Mouse (Mus musculus) CH12.LX (cell line): ENCODE measurements at regions not wholly inside any gene's neighbourhood (a gene's known extent, or its start where the extent isn't known, plus 50 kb on each side); places are given as distances from the start of the nearest gene placed in this dataset.

Experiments
- DNase-seq: peaks from one replicate; pipeline ENCODE4 v3.0.0-alpha.2; 2013; ENCODE audit errors: extremely low read depth
- H3K27ac ChIP-seq: 2 replicates; pipeline ENCODE4 v1.5.1; 2012; ENCODE audit warnings: low read depth, mild to moderate bottlenecking, control low read depth, moderate library complexity; ENCODE audit not compliant: insufficient read depth
- H3K27me3 ChIP-seq: replicated peaks from 2 replicates; pipeline ENCODE3; 2012; ENCODE audit warnings: inconsistent platforms
- H3K36me3 ChIP-seq, 2 experiments: replicated peaks in 1 of 2; 2 replicates each; pipeline versions ENCODE3 to v1.6.1; 2012; ENCODE audit warnings: inconsistent platforms in 1 of 2, low read length in 1 of 2, mild to moderate bottlenecking in 1 of 2, mixed read lengths in 1 of 2, moderate library complexity in 1 of 2; ENCODE audit not compliant: control insufficient read depth in 1 of 2, insufficient read depth in 1 of 2
- H3K4me1 ChIP-seq, 2 experiments: 2 replicates each; pipeline ENCODE4 v1.6.1; 2012; ENCODE audit warnings: inconsistent platforms in 1 of 2, moderate library complexity in 1 of 2; ENCODE audit not compliant: insufficient read depth in 2 of 2, control insufficient read depth in 1 of 2
- H3K4me2 ChIP-seq: 2 replicates; pipeline ENCODE4 v1.6.1; 2012; ENCODE audit warnings: low read depth, mild to moderate bottlenecking, control low read depth; ENCODE audit not compliant: poor library complexity, insufficient read depth, severe bottlenecking
- H3K4me3 ChIP-seq, 3 experiments: fragments of 150-350 bp in 1 of 3; sonication (generic) in 1 of 3; replicated peaks in 1 of 3; 2 replicates each; pipeline versions ENCODE3 to v1.5.1; 2011 to 2012; ENCODE audit warnings: low read depth in 2 of 3, low read length in 2 of 3, mild to moderate bottlenecking in 2 of 3, moderate library complexity in 2 of 3, control low read depth in 1 of 3, improper control_type of control experiment in 1 of 3, inconsistent platforms in 1 of 3, mixed read lengths in 1 of 3; ENCODE audit not compliant: poor library complexity in 1 of 3
- H3K79me2 ChIP-seq: replicated peaks from 2 replicates; pipeline ENCODE4 v1.6.1; 2012; ENCODE audit warnings: mild to moderate bottlenecking, moderate library complexity; ENCODE audit not compliant: control insufficient read depth, poor library complexity, insufficient read depth, severe bottlenecking; ENCODE audit errors: extremely low read depth
- H3K9ac ChIP-seq: 2 replicates; pipeline ENCODE4 v1.6.1; 2012; ENCODE audit warnings: low read depth, mild to moderate bottlenecking, control low read depth, moderate library complexity; ENCODE audit not compliant: insufficient read depth
- H3K9me3 ChIP-seq: replicated peaks from 2 replicates; pipeline ENCODE3; 2012; ENCODE audit warnings: low read length, inconsistent platforms, mixed read lengths
- CTCF ChIP-seq, 2 experiments: IDR thresholded peaks in 1 of 2; conservative IDR thresholded peaks in 1 of 2; 2 replicates each; pipeline ENCODE4 v1.5.1; 2011 to 2012; ENCODE audit warnings: low read depth in 2 of 2, low read length in 2 of 2, improper control_type of control experiment in 1 of 2, inconsistent platforms in 1 of 2, mild to moderate bottlenecking in 1 of 2, moderate library complexity in 1 of 2
- ETS1 ChIP-seq: conservative IDR thresholded peaks from 2 replicates; pipeline ENCODE4 v1.6.1; 2012; ENCODE audit warnings: low read depth, mild to moderate bottlenecking, inconsistent platforms, low read length, improper control_type of control experiment, moderate library complexity
- HCFC1 ChIP-seq: IDR thresholded peaks from 2 replicates; pipeline ENCODE4 v1.6.1; 2012; ENCODE audit warnings: low read depth, mild to moderate bottlenecking, inconsistent platforms, low read length, improper control_type of control experiment
- IRF4 ChIP-seq: IDR thresholded peaks from 2 replicates; pipeline ENCODE4 v1.6.1; 2014; ENCODE audit warnings: low read depth, mild to moderate bottlenecking, inconsistent platforms, low read length, improper control_type of control experiment
- JUN ChIP-seq: IDR thresholded peaks from 2 replicates; pipeline ENCODE4 v1.6.1; 2011; ENCODE audit warnings: low read depth, mild to moderate bottlenecking, low read length, improper control_type of control experiment, moderate library complexity; ENCODE audit not compliant: insufficient read depth
- KAT2A ChIP-seq: IDR thresholded peaks from 2 replicates; pipeline ENCODE4 v1.6.1; 2012; ENCODE audit warnings: low read length, improper control_type of control experiment, inconsistent platforms; ENCODE audit not compliant: insufficient replicate concordance
- MAZ ChIP-seq: IDR thresholded peaks from 2 replicates; pipeline ENCODE4 v1.6.1; 2012; ENCODE audit warnings: low read depth, mild to moderate bottlenecking, inconsistent platforms, low read length, improper control_type of control experiment, moderate library complexity
- MEF2A ChIP-seq: IDR thresholded peaks from 2 replicates; pipeline ENCODE4 v1.6.1; 2014; ENCODE audit warnings: low read depth, mild to moderate bottlenecking, inconsistent platforms, low read length, improper control_type of control experiment, borderline replicate concordance
- MXI1 ChIP-seq: IDR thresholded peaks from 2 replicates; pipeline ENCODE4 v1.6.1; 2011; ENCODE audit warnings: mild to moderate bottlenecking, low read depth, low read length, improper control_type of control experiment
- MYC ChIP-seq: IDR thresholded peaks from 2 replicates; pipeline ENCODE4 v1.6.1; 2011; ENCODE audit warnings: low read depth, mild to moderate bottlenecking, improper control_type of control experiment, low read length
- NRF1 ChIP-seq: IDR thresholded peaks from 2 replicates; pipeline ENCODE4 v1.6.1; 2014; ENCODE audit warnings: low read depth, mild to moderate bottlenecking, inconsistent platforms, low read length, improper control_type of control experiment, moderate library complexity
- RAD21 ChIP-seq: IDR thresholded peaks from 2 replicates; pipeline ENCODE4 v1.6.1; 2011; ENCODE audit warnings: low read depth, mild to moderate bottlenecking, low read length, improper control_type of control experiment, moderate library complexity
- RCOR1 ChIP-seq: conservative IDR thresholded peaks from 2 replicates; pipeline ENCODE4 v1.6.1; 2012; ENCODE audit warnings: low read depth, mild to moderate bottlenecking, inconsistent platforms, low read length, improper control_type of control experiment
- SMC3 ChIP-seq: IDR thresholded peaks from 2 replicates; pipeline ENCODE4 v1.6.1; 2011; ENCODE audit warnings: low read depth, low read length, improper control_type of control experiment
- TBP ChIP-seq: conservative IDR thresholded peaks from 2 replicates; pipeline ENCODE4 v1.6.1; 2011; ENCODE audit warnings: low read depth, low read length, improper control_type of control experiment
- TCF12 ChIP-seq: IDR thresholded peaks from 2 replicates; pipeline ENCODE4 v1.6.1; 2014; ENCODE audit warnings: low read depth, mild to moderate bottlenecking, inconsistent platforms, low read length, improper control_type of control experiment
- UBTF ChIP-seq: IDR thresholded peaks from 2 replicates; pipeline ENCODE4 v1.6.1; 2012; ENCODE audit warnings: low read depth, mild to moderate bottlenecking, inconsistent platforms, low read length, improper control_type of control experiment, moderate library complexity
- USF1 ChIP-seq: IDR thresholded peaks from 2 replicates; pipeline ENCODE4 v1.6.1; 2014; ENCODE audit warnings: low read depth, mild to moderate bottlenecking, inconsistent platforms, low read length, improper control_type of control experiment
- ZC3H11A ChIP-seq: IDR thresholded peaks from 2 replicates; pipeline ENCODE4 v1.6.1; 2012; ENCODE audit warnings: low read depth, mild to moderate bottlenecking, inconsistent platforms, low read length, improper control_type of control experiment
- ZKSCAN1 ChIP-seq: IDR thresholded peaks from 2 replicates; pipeline ENCODE4 v1.6.1; 2012; ENCODE audit warnings: low read depth, inconsistent platforms, low read length, improper control_type of control experiment, borderline replicate concordance
- ZMIZ1 ChIP-seq: IDR thresholded peaks from 2 replicates; pipeline ENCODE4 v1.6.1; 2012; ENCODE audit warnings: low read depth, mild to moderate bottlenecking, inconsistent platforms, low read length, improper control_type of control experiment
- dilution Hi-C: fragments of 300-500 bp; cut with MboI; formaldehyde crosslinking; loops from 2 replicates; pipeline ENCODE4 v1.14.3; 2020; ENCODE audit warnings: low sequenced_read_pairs; ENCODE audit not compliant: extremely low pct_unique_long_range_greater_than_20kb, extremely low pct_ligation_motif_present
- in situ Hi-C: fragments of 300-500 bp; cut with MboI; formaldehyde crosslinking; loops from 3 replicates; pipeline ENCODE4 v1.14.3; 2019; ENCODE audit warnings: low sequenced_read_pairs, low pct_ligation_motif_present, low pct_unique_long_range_greater_than_20kb, mixed read lengths

- Histone ChIP-seq H3K4me1 (peaks cover 3 to 8% of the 10 kb centered on the region in 2 experiments; a peak in 3 of 4 replicates), H3K27ac (no peak overlapping the region), H3K79me2 (no peaks in the 10 kb centered on the region), H3K36me3 (no peaks in the 10 kb centered on the region), H3K9ac (no peak overlapping the region), H3K9me3 (no peaks in the 10 kb centered on the region), H3K27me3 (no peaks in the 10 kb centered on the region), H3K4me3 (no peak overlapping the region), H3K4me2 (peak overlapping the region; percentile 24; the same call in 1 of the 2 replicates)
- dilution Hi-C loops, result no loop called here
- TF ChIP-seq KAT2A (no peak), TBP (0 out of 2 replicates have a peak, but pooled peaks have one; percentile 32), NRF1 (peak; percentile 46; the same call in 1 of the 2 replicates), ZMIZ1 (no peak)
- no peak for DNase-seq
- in situ Hi-C loops, result no loop called here
Measured at GRCm38 (mm10) chr3:38617217-38617616, 132.6 kb upstream of the Ankrd50 start.

GRCm38 (mm10) chr3:38613706-38614105 is 129.1 kb upstream of the Ankrd50 start:
- peak; percentile 31 for DNase-seq
- no peak overlapping the region for H3K4me2 ChIP-seq
- H3K27me3 ChIP-seq, result no peaks in the 10 kb centered on the region
- peaks cover 3 to 6% of the 10 kb centered on the region in 2 experiments; a peak in 3 of 4 replicates for H3K4me1 ChIP-seq
- TF ChIP-seq MXI1 (no peak), USF1 (no peak), RCOR1 (no peak), UBTF (no peak), SMC3 (peak; percentile 81), TCF12 (no peak), ETS1 (no peak), MAZ (no peak), IRF4 (no peak), RAD21 (peak; percentile 78), ZC3H11A (peak; percentile 15; the same call in 1 of the 2 replicates), ZKSCAN1 (no peak), MEF2A (no peak), MYC (no peak), NRF1 (no peak), CTCF (conservative IDR thresholded peaks at IDR 0.05 in 1 of 2, IDR thresholded peaks at IDR 0.05 in 1 of 2; ENCODE audit: low read depth in 2 of 2, low read length in 2 of 2) (peak; percentile 26 to 70), HCFC1 (no peak), JUN (no peak)
- TF ChIP-seq, all 38 proteins: peak for 4
- Histone ChIP-seq H3K27ac (no peak overlapping the region), H3K4me3 (no peak overlapping the region), H3K9me3 (no peaks in the 10 kb centered on the region), H3K9ac (no peak overlapping the region), H3K79me2 (no peaks in the 10 kb centered on the region), H3K36me3 (no peaks in the 10 kb centered on the region)
- dilution Hi-C loops (no loop called here), in situ Hi-C loops (no loop called here)
